Mouse (Mus musculus) erythroid progenitor cell, adult 5-6 weeks (primary cell): ENCODE measurements around the gene Vill. TPM values are rescaled to one million over a fixed set of nuclear protein-coding genes. Genes with fewer than 3 reads are reported as not detected.

Experiments
- ATAC-seq: replicated peaks from 2 replicates; pipeline ENCODE4 v1.8.0; 2016; ENCODE audit warnings: moderate number of reproducible peaks, mild to moderate bottlenecking, moderate TSS enrichment, inconsistent platforms; ENCODE audit not compliant: poor library complexity, low FRiP score, severe bottlenecking
- total RNA-seq, 2 experiments: library from RNA; stranded (forward) in 1 of 2; stranded (reverse) in 1 of 2; fragments of 150-400 nt in 1 of 2; fragments of 186-747, 209-891 nt in 1 of 2; gene quantifications; 2 replicates each; pipeline versions ENCODE4 v1.2.3 to v1.2.4; 2015 to 2017; ENCODE audit warnings: low replicate concordance in 2 of 2

Gene Vill
- total RNA-seq, 2 experiments from 2014 or later, result not detected

GRCm38 (mm10) chr9:119034069-119034468 lies 18.5 kb upstream of the Vill start:
- ATAC-seq, result no peak

GRCm38 (mm10) chr9:119034676-119035665 lies 17.6 kb upstream of the Vill start:
- ATAC-seq, result no peak

DNA sequence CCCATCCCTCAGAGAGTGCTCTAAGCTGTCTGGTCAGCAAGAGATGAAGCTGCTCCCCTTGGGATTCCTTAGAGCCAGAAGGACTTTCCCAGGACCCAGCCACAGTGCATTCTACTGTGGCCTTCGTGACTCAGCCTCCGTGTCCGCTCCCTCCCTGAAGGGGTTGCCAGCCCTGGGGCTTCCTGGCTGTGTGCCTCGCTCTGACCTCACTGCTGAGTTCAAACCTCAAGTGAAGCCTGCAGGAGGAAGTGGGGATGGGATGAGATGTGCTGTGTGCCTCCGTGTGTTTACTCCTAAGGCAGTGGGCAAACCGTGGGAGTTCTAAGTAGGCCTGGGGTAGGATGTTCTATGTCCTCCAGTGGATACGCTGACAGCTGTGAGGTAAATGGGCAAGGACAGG lies 16.7 kb upstream of the Vill start:
- ATAC-seq, result no peak

DNA sequence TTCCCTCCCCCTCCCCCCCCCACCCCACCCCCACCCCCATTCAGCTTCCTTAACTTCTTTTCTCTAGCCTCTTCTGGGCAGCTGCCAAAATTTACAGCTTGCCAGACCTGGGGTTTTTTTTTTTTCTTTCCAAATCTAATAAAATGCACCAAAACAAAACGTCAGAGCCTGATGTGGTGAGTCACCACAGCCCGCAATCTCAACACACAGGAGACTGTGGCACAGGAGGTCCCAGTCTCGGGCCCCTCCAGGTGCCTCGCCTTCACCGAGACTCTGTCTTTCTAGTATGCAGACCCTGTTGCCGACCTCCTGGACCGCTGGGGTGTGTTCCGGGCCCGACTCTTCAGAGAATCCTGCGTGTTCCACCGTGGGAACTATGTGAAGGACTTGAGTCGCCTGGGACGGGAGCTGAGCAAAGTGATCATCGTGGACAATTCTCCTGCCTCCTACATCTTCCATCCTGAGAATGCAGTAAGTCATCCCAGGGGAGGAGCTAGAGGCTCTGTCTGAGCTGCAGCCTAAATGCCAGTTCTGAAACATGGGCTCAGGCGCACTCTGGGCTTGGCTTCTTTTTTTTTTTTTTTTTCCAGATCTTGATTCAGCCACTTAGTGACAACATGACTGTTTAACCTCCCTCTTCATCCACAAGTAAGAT lies 15.4 kb upstream of the Vill start:
- no peak for ATAC-seq

GRCm38 (mm10) chr9:119038574-119038973 lies 14.0 kb upstream of the Vill start:
- no peak for ATAC-seq

GRCm38 (mm10) chr9:119040101-119040775 lies 12.3 kb upstream of the Vill start:
- ATAC-seq, result no peak

DNA sequence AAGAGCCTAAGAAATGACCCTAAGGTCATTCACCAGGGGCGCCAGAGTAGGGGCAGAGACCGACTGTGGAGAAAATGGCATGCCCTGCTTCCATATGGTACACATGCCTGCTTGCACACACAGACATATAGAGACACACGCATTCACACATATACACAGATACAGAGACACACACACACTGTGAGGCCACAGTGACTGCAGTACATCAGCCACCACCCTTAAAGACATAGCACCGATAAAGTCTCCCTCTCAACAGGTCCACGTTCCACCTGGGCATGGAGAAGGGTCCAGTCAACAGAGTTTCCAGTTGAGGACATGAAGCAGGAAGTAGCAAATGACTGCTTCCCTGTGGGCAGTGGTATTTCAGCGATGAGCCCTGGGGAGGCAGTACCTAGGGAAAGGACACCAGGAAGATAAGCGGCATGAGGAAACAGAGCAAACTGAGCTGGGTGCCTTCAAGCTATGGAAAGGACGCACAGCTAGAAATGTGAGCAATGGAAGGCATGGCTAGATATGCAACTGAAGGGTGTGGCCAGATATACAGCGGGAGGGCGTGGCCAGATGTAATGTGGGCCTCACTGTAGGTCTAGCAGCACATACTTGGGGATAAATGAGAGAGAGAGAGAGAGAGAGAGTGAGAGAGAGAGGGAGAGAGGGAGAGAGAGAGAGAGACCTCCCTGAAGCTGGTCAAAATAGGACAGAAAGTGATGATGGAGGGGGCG lies 4.2 kb upstream of the Vill start:
- ATAC-seq, result no peak

- no peak for ATAC-seq
Observed at GRCm38 (mm10) chr9:119051158-119051557, 1.4 kb upstream of the Vill start.

DNA sequence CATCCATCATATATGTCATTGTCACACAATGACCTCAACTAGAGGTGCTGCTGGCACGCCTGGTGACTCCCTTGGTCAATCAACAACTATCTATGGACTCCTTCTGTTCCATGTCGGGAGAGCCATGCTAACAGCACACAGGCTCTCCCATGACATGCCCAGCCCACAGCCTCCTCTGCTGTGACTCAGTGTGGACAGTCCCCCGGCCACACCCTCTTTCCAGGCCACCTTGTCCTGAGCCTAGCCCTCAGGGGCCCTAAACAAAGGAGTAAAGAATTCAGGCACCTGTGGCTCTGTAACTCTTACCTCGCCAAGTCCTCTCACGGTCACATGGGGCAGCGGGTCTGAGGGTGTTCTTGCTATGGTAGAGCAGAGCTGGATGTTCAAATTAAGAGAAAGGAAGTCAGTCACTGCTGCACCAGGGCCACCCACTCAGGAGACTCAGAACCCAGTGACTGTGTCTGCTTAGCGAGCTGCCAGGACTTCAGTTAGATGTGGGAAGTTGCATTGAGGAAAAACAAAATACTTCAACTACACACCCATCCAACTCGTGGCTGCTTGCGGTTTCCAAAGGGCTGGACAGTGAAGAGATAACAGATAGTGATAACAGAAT lies 1.5 kb downstream of the Vill start:
- no peak; the same call in 1 of the 2 replicates for ATAC-seq

- ATAC-seq, result no peak
Observed at GRCm38 (mm10) chr9:119055336-119055735, 2.8 kb downstream of the Vill start.

GRCm38 (mm10) chr9:119058245-119058644 lies 5.7 kb downstream of the Vill start:
- ATAC-seq, result no peak

DNA sequence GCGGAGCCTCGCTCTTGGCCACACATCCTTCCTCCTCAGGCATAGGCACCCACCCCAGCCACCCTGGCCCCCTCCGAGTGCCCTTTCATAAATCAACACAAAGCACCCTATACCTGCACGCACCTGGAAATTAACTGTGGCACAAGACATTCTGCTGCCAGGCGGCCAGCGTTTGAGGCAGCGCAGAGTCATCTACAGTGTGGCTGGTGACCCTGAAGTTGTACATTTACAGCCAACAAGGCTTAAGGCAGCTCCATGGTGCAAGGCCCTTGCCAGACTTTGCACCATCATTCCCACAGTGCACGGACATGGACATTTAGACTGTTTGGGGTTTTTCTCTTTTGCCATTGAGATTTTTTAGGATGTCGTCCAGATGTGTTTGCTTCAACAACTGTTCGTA lies 8.1 kb downstream of the Vill start:
- no peak for ATAC-seq

DNA sequence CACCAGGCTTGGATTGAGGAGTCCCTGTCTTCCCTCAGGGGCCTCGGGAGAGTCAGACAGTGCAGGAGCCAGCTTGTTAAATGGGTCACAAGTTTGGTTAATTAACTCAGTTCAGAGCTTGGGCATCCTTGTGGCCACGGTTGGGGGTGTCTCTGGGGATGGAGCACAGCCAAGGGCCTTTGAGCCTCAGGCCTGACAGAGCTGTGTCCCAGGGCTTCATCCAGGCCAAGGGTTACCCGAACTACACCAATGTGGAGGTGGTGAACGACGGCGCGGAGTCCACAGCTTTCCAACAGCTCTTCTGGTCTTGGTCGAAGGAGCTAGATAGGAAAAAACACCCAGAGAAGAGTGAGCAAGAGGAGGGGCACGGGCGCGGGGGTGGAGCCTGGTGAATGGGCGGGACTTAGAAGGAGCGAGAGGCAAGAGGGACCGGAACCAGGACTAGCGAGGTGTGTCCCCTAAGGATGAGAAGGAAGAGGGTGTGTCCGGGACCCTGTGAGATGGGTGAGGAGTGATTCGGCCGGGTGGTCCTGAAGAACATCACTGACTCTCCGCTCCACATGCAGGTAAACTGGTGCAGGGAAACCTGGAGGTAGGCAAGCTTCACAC lies 10.6 kb downstream of the Vill start:
- no peak for ATAC-seq

- no peak for ATAC-seq
Observed at GRCm38 (mm10) chr9:119064296-119064695, 11.7 kb downstream of the Vill start.

- ATAC-seq, result no peak
Observed at GRCm38 (mm10) chr9:119067601-119068000, 15.0 kb downstream of the Vill start.

DNA sequence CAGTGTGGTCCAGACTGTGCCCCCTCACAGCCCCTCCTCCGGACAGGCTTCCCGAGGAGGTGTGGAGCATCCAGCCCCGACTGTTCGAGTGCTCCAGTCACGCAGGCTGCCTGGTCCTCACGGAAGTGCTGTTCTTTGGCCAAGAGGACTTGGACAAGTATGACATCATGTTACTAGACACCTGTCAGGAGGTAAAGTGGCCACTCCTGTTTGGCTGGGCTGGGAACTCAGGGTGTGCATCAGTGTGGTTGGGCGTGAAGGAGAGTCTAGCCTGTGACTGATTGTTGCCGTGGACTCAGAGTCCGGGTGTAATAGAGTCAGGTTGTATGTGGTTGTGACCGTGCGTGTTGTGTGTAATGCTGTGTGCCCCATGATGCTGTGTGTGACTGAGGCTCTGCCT lies 15.7 kb downstream of the Vill start:
- ATAC-seq, result no peak

DNA sequence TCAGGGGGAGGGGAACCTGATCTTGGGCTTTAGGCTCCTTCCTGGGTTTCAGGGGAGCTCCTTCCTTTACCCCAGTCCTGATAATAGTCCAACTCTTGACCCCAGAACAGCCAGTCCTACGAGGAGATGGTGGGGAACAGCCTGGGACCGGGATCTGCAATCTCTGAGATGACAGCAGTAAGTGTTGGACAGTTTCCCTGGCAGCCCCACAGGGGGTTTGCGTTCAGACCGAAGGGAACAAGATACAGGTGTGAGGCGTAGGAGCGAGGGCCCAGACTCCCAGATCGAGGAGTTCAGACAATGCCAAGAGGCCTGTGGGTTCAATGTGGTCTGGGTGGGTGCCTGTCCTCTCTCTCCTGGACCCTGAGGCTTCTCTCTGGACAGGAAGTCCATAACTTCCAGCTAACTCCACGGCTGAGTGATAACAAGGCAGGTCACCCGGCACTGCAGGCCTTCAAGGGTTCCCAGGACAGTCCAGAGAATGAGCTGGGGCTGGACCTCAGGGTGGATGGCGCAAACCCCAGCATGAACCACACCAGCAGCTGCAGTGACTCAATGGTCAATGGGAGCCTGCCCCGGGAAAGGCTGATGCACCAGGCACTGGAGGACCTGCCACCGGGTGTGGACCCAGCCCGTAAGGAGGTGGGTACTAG lies 17.7 kb downstream of the Vill start:
- ATAC-seq, result no peak

DNA sequence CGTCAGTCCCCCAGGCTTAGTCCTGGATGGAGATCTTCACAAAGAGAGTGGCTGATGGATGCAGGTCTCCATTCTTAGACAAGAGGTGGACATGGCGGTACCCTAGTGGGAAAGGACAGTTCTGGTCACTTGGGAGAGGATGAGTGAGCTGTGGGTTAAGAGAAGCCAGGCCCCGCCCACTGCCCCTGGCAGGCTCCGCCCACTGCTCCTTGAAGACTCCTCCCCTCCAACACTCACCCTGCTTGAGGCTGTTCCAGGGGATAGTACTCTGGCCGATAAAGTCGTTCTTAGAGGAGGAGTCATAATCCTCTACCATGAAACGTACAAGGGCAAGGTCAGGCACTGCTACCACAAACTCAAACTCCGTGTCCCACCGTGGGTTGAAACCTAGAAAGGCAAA lies 19.2 kb downstream of the Vill start:
- no peak for ATAC-seq
